Mouse (Mus musculus): ENCODE data around the gene Tph1.

The Tph1 gene

GRCm38 (mm10) chr7:46601097-46601496, 71.2 kb downstream of the Tph1 start:
- DNase-seq (ENCODE audit: low spot score in 2 of 2), result no peak

GRCm38 (mm10) chr7:46597006-46597405, 75.3 kb downstream of the Tph1 start:
- DNase-seq (ENCODE audit: low spot score in 2 of 2), result no peak

All from urinary bladder, postnatal 4 days (tissue).